Mouse (Mus musculus) adrenal gland, adult 18-20 months (tissue): Measurements from ENCODE around the gene Pdgfd. TPM values are rescaled to one million over a fixed set of nuclear protein-coding genes. Genes with fewer than 3 reads are reported as not detected.

Experiments
- DNase-seq, 2 experiments: peaks; one replicate each; pipeline ENCODE4 v3.0.0; 2021 to 2022; ENCODE audit warnings: low spot score in 2 of 2
- total RNA-seq, 2 experiments: library from RNA; stranded (reverse); gene quantifications; 1 replicate in 1 of 2; 2 replicates in 1 of 2; pipeline ENCODE4 v1.2.3; 2021

Gene Pdgfd
- total RNA-seq, 2 experiments from 2014 or later: 21.6 to 47.8 TPM

DNA sequence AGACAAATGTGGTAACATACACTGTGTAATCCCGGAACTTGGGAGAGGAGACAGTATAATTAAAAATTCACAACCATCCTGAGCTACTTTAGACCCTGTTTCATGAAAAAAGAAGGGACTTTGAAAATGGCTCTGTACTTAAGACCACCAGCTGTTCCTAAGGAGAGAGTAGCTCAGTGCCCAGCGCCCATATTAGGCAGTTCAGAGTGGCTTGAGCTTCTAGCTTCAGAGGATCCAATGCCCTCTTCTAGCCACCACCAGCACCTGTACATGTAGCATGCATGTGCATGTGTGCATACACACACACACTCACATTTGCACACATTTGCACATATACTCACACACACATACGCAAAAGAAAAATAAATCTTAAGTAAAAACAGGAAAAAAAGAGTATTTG is 136.2 kb downstream of the Pdgfd start:
- DNase-seq: no peak

DNA sequence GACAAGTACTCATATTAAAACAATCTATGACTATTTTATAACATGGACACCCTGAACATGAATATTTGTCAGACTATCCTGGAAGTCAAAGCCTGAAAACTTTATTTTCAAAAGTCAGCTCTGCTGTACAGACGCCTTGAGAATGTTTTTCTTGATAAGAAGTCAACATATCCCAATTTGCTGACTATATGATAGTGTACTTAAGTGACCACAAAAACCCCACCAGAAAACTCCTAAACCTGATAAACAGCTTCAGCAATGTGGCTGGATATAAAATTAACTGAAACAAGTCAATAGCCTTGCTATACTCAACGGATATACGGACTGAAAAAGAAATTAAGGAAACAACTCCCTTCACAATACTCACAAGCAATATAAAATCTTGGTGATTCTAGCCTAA is 137.5 kb downstream of the Pdgfd start:
- no peak for DNase-seq

DNA sequence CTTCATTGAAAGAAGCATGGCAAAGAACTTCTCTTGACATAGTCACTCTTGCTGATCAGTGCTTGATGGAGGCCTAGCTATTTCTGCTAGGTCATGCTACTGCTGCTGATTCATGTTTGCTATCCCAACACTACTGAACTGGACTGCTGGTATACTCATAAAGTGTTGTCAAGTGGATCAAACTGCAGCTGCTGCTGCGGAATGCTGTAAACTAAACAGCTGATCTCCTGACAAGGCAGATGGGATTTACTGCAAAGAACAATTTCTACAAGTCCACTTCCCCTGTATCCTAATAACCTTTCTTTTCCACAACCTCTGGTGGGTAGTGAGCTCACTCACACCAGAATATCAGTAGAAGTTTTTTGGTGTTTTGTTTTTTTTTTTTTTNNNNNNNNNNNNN is 148.7 kb downstream of the Pdgfd start:
- no peak for DNase-seq

DNA sequence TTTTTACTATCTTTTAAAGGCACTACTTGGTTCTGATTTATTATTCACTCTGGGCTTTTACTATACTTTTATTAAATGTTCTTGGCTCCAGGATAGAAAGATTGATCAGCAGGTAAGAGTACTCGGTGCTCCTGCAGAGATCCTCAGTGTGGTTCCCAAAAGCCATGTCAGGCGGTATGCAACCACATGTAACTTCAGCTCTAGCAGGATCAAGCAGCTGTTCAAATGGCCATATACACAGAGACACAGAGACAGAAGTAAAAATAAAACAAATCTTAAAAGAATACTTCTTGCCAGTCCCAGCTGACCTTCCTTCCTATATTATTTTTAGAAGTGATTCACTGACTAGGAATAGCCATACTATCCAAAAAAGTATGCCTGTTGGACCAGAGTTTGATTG is 157.0 kb downstream of the Pdgfd start:
- DNase-seq: no peak

DNA sequence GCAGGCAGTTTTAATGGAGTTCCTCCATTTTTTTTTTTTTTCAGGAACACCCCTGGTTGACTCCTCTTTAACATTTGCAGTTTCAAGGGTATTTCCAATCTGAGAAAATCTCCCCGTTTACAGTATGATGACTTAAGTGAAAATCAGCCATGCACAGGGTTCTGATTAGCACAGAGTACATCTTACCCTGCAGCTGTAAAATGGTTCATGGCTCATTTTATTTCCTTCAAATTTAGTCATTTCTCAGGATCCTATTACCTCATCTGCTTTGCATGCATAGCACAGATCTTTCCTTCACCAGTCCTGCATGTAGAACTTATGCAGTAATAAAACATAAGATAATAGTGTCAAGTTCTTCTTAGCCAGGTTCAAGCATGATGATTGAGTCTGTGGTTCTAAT is 165.1 kb downstream of the Pdgfd start:
- DNase-seq: no peak

DNA sequence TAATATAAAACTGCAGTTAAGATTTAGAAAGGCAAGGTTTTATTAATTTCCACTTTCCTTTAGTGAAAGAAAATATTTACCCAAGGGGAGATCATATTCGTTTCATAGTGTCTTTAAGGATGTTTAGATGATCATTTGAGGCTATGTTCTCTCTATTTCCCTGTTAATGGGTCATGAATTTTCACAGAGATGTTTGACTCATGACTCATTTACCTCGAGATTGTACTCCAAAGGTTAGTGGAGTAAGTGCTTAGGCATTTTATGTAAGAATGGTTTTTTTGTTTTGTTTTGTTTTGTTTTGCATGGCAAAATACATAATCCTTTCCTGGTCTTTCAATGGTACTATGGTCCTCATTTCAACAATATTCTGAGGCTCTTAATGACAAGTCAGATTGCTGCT is 167.9 kb downstream of the Pdgfd start:
- no peak for DNase-seq

DNA sequence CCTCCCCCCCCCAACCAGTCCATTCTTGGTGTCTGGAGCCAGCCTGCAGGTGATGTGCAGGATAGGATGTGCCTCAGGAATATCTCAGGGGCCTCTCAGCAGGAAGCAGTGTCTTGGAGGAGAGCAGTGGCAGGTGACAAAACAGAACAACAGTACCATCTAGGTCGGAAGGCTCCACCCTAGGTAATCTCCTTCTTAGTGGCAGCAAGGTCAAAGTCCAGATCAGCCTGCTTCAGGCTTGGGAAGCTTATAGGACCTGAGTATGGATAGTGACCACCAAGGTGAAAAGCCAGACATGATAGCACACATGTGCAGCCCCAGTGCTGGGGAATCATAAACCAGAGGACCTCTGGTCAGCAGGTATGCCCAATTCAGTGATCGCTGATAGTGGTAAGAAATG is 169.5 kb downstream of the Pdgfd start:
- DNase-seq: no peak

DNA sequence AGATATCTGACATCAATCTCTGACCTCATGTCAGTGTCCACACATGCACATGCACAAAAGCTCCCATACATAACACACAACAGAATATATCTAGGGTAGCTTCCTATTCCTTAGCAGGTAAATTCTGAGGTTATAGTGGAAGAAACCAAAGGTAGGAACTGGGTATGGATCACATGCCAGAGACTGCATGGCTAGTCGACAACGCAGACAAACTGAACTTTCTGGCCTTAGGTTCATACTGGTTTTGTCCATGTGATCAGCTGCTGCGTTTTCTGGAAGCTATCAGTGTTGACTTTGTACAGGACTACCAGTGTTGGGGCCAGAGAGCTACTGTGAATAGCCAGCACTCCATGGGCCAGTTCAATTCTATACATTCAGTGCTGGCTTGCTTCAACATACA is 170.0 kb downstream of the Pdgfd start:
- DNase-seq: no peak

DNA sequence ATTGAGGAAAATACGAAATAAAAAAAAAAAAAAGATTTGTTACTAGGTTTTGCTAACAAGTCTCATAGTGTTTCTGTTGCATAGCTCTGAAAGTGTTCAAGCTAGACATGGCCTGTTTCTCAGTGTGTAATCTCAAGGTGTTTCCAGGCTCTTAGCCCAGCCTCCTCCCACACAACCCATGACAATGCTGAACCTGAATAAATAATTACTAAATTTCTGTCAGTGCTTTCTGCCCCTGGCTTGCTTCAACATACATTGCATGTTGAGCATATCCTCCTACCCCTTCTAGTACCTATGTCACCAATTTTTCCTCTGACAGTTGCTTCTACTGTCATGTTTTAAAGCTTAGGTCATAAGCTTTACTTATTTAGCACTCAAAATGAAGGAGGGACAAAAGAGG is 171.0 kb downstream of the Pdgfd start:
- no peak for DNase-seq

DNA sequence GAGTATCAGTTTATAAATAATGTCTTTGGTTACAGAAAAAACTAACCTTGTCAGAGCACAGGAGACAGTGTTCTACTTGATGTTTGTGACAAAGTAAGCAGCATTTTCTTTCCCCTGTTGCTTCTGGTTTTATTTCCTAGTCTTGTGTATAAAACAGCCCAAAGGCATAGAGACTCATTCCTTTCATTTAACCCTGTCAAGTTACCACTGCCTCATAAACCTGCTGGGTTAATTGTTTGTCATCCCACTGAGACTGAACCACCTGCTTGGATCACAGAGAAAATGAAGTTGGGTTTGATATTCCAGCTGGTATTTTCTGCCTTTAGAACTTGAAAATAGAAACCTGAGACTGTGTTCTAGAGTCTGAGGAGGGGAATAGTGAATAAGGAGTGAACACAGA is 172.4 kb downstream of the Pdgfd start:
- no peak for DNase-seq

DNA sequence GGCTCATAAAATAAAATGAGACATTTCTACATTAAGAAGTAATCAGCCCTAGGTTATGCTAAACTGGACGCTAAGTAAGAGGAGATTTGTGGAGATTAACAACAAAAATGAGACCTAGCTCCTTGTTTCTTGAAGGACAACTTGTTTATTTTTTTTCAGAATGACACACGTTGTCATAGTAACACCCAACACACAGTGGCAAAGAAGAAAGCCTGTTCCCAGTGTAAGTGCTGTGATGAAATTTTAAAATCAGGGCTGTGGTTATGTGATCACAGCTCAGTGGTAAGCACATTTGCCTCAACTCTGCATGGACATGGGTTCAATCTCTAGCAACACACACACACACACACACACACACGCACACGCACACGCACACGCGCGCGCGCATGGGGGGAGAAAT is 174.5 kb downstream of the Pdgfd start:
- no peak for DNase-seq

DNA sequence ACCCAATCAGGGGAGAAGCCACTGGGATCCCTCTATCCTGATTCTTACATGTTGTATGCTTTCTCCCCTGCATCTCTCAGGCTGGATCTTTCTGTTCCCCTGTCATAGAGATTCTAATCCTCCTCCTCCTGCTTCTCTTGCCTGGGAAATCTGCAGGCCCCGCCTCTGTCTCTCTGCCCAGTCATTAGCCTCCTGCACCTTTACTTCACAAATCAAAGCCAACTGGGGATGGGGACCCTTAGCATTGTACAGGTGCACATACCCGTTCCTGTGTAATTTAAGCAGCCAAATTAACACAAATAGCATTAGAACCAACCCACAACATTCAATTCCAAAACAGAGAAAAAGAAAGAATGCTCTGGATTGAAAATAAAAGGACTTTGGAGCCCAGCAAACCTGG is 176.1 kb downstream of the Pdgfd start:
- DNase-seq: no peak

DNA sequence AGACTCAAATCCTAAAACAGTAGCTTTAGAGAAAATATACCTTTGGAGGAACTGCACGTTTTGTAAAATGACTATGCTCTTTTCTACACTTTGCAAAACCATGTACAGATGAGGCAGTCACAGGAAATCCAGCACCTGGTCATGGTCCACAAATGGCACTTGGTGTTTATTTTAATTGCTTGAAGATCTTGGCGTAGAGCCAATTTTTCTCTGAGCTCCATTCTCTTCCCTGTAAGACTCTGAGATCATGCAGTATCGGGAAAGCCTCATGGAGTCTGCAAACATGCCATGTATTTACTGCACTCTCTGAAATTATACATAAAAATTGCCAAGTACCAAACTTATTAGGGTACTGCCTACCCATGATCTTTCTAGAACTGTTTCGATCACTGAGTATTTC is 176.5 kb downstream of the Pdgfd start:
- DNase-seq: no peak

DNA sequence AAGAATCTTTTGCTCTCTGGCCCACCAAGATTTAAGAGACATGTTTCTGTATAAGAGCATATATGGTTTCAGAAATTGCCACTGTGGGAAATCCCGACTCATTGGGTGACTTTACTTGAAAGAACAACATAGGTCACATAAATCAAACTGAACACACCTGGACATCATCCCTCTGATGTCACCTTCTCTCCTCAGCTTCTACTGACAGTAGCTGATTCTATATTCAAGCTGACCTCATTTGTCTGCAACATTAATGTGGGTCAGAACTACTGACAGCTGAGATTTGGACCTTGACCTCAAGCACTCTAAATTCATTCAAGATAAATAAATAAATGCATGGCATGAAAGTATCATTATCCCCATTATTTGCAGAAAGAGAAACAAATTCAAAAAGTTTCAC is 177.0 kb downstream of the Pdgfd start:
- DNase-seq: no peak

DNA sequence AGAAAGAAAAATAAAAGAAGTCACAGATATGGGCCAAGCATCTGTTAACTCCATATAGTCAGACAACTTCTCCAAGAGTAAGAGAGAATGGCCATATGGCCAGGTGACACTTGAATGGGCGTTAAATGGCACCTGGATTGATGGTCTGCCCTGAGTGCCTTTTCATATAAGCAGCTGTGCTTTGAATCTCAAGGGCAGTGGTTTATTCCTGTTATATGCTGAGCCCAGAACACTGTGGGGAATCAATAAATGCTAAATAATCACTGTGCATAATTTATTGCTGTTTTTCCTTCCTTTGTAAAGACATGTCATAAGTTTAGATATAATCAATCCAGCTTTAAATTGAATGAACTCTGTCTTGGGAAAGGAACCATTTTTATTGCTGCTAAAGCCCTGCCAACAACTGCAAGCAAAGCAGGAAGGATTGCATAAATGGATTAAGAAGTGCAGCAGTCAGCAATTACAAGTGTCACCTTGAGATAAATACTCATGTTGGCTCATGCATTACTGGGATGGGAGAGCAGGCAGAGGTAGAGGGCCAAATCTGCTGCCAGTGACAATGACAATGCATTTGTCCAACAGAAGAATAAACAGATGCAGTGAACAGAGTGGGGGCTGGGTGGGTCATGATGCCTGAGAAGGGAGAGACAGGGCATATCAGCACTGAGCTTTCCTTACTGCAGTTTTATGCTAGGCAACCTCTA is 185.0 kb downstream of the Pdgfd start:
- DNase-seq: no peak

DNA sequence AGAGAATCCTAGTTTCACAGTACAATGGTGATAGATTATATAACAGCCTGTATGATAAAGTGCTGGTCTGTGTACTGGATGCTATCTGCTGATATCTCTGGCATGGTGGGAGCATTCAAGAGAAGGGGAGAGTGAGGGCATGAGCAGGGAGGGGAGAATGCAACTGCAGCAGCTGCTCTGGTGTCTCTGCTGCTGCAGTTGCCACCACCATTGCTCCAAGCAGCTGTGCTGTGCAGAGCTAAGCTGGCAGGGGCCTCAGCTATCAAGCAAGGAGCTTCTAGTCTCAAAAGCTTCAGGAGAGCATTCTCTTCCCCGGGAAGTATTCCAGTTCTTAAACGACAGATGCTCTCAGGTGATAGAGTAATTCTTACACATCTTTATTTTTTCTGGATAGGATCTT is 192.4 kb downstream of the Pdgfd start:
- no peak for DNase-seq

DNA sequence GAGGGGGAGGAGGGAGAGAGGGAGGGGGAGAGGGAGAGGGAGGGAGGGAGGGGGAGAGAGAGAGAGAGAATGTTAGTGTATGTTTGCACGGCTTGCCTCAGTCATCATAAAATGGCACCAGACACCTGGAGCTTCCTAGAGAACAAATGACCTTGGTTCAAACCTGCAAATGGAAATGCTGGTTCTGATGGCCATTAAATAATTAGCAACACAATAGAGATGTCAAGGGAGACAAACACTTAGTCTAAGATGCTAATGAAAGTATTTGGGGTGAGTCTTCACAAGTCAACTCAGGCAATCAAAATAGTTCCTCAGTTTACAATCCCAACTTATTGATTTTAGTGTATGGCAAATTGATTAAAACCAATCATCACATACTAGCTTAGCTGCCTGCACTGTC is 198.2 kb downstream of the Pdgfd start:
- DNase-seq: no peak

DNA sequence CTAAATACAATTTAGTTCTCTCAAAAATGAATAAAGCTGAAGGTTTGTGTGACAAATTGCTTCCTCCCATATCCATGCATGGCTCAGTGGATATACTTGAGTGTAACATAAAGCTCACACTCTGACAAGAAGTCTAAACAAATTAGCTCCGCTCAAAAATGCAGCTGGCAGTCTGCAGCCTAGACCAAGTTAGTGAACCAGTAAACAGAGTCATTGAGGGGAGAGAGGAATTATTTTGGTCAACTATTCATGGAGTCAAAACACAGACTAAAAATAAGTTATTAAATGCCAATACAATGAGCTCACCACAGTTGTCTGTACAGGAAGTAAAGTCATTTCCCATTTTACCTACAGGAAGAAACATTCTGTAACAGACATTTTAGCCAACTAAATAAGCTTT is 233.4 kb downstream of the Pdgfd start:
- DNase-seq: no peak

DNA sequence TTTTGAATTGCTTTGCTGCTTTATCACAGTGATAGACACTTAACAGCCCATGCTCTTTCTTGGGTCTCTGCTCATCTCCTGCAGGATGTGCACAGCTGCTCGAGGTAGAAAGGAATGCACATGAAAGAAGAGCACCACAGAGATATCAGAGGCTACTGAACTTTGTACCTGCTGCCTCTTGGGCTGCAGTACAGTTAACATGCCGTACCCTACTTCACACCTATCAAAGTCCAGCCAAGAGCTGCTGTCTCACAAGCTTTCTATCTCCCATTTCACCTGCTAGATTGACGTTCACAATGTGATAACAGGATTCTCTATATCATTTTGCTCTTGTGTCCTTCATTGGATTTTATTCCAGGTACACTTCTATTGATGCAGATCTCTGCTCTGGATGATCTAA is 238.2 kb downstream of the Pdgfd start:
- DNase-seq: no peak

DNA sequence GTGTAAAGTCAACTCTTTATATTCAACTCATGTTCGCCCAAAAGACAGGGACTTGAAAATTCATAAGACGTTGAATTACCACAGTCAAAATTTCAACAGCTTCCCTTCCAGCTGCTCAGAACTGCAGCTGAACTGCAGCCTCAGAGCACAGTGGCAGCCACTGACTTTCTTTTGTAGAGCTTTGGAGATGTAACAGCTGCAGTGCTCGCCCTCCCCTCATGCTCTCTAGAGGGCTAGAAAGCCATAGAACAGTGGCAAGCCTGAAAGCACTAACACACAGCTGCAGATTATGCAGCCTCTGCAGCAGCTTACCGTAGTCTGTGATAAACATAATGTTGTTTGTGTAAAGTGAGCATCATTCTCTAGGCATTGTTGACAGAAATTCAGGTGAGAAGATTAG is 239.6 kb downstream of the Pdgfd start:
- DNase-seq: no peak

DNA sequence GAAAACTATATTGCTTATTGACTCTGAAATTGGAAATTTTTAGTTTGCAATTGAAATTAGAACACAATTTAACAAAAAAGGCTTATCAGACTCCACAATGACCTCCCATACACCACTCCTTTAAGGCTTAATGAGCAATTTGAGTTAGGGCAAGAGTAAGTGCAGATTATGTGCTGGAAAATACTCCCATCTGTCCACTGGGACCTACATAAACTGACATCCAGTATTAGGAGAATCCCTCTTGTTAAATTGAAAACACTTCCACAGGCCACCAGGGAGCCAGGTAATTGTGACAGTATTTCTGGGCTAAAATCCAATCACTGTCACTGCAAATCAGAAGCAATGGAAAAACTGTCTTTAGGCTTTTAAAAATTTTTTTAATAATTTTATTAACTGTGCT is 256.2 kb downstream of the Pdgfd start:
- no peak for DNase-seq
